Mouse (Mus musculus) layer of hippocampus, adult 2 months (tissue): ENCODE data around the gene Akp3. TPM values are rescaled to one million over a fixed set of nuclear protein-coding genes. Genes with fewer than 3 reads are reported as not detected.
A peak's percentile ranks its signal among the peaks of the same experiment; 100 is the strongest.

Experiments
- DNase-seq, 2 experiments: peaks; one replicate each; pipeline ENCODE4 v3.0.0; 2022; ENCODE audit warnings: low spot score in 2 of 2
- H3K27ac ChIP-seq: fragments of 200-600 bp; 2 replicates; pipeline ENCODE4 v1.8.1; 2022
- H3K4me3 ChIP-seq: fragments of 200-600 bp; 2 replicates; pipeline ENCODE4 v1.8.1; 2022; ENCODE audit warnings: mild to moderate bottlenecking
- CTCF ChIP-seq: fragments of 200-600 bp; conservative IDR thresholded peaks from 2 replicates; pipeline ENCODE4 v1.8.1; 2022; ENCODE audit warnings: antibody characterized with exemption, mild to moderate bottlenecking, moderate library complexity
- total RNA-seq, 2 experiments: library from RNA; stranded (reverse); gene quantifications; 2 replicates each; pipeline ENCODE4 v1.2.3; 2021

Gene Akp3
- total RNA-seq, 2 experiments from 2014 or later: not detected

DNA sequence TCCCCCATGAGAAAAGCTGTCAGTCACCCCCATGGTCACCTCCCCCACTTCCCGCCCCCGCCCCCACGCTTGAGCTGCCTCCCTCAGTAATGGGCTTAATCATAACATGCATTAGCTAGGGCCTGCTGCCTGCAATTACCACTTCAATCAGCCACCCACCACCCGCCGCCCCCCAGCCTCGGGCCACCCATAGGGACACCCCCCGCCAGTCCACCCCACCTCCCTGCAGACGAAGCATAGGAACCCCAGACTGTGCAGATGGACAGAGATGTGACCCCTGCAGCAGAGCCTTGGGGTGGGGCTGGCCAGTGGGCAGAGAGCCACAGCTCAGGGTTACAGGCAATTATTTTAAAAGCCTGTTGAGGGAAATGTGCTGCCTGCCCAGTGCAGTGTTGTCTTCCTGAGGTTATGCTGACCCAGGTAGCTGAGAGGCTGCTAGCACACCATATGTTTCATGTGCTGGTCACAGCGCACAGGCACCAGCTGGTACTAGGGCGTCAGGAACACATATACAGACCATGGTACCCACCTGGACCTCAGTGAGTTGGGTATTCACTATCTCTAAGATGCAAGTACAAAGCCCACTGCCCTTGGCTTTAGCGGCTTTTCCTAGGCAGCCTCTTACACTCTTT, 39.5 kb downstream of the Akp3 start:
- no peak for TF ChIP-seq CTCF
- no peak overlapping the region for H3K4me3 ChIP-seq
- no peak for DNase-seq
- no peak overlapping the region for H3K27ac ChIP-seq

DNA sequence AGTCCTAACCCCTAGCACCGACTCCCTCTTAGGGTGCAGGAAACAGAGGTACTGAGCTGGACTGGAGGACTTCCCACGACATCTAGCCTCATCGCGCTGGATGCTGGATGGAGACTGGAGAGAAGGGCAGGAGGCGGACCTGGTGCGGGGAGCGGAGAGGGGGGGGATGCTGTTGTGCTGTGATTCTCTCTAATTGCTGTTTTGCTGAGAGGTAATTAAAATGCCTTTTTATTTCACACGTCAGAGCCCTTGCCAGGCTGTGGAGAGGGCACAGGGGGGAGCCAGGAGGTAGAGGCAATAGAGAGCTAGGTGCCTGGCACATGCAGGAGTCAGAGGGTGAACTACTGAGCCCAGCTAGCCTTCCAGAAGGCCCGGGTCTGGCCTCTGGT, 40.0 kb downstream of the Akp3 start:
- TF ChIP-seq CTCF: no peak
- Histone ChIP-seq H3K27ac (no peak overlapping the region), H3K4me3 (no peak overlapping the region)
- DNase-seq: no peak

DNA sequence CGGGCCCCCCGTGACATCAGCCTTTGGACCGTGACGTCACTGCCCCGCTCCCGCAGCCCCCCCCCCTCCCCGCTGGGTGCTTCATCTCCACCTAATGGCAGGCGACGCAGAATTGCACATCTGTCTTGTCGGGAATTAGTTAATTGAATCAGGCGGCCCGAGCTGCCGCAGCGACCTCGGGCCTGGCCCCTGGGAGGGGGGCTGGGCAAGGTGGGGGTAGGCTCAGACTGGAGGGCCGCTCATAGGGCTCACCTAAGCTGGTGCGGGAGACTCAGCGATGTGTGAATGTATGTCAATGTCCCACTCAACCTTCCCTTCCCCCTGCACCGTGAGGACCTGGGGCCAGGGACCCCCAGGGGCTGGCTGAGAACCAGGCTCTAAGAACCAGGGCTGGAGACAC, 45.7 kb downstream of the Akp3 start:
- TF ChIP-seq CTCF: no peak
- Histone ChIP-seq H3K27ac (no peak overlapping the region), H3K4me3 (no peak overlapping the region)
- DNase-seq: no peak

DNA sequence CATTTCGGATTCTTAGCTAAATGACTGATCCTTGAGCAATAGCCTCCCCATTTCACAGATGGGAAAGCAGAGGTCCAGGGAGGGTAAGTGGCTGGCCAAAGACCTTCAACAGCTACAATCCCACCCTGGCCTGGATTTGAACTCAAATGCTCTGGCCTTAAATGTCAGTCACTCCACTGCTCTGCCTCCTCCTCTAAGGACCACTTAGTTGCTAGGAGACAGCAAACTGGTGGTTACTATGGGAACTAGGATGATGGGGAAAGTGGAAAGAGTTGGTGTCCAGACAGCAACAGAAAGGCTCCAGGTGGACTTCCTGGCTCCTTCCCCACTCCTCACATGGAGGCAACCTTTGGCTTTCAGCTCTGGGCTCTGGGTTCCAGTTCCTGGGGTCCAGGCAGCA, 46.5 kb downstream of the Akp3 start:
- DNase-seq: no peak
- no peak for TF ChIP-seq CTCF
- no peak overlapping the region for H3K4me3 ChIP-seq
- H3K27ac ChIP-seq: no peak overlapping the region

DNA sequence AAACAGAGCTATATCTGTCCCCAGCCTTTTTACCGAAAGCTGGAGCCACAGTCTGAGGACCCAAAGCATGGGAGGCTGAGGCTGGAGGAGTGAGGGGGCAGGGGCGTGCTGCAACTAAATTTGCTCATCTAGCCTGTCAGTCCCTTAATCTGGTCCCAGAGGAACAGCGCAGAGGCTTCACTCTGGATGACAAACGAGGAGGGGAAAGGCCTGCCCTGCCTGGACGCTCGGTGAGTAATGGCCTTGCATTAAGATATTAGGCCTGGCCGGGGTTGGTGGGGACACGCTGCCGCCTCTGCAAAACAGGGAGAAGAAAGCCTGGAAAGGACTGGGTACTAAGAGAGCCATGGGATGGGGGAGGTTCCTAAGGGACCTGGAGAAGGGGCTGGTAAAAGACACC, 47.5 kb downstream of the Akp3 start:
- no peak overlapping the region for H3K27ac ChIP-seq
- DNase-seq: no peak
- no peak for TF ChIP-seq CTCF
- no peak overlapping the region for H3K4me3 ChIP-seq

DNA sequence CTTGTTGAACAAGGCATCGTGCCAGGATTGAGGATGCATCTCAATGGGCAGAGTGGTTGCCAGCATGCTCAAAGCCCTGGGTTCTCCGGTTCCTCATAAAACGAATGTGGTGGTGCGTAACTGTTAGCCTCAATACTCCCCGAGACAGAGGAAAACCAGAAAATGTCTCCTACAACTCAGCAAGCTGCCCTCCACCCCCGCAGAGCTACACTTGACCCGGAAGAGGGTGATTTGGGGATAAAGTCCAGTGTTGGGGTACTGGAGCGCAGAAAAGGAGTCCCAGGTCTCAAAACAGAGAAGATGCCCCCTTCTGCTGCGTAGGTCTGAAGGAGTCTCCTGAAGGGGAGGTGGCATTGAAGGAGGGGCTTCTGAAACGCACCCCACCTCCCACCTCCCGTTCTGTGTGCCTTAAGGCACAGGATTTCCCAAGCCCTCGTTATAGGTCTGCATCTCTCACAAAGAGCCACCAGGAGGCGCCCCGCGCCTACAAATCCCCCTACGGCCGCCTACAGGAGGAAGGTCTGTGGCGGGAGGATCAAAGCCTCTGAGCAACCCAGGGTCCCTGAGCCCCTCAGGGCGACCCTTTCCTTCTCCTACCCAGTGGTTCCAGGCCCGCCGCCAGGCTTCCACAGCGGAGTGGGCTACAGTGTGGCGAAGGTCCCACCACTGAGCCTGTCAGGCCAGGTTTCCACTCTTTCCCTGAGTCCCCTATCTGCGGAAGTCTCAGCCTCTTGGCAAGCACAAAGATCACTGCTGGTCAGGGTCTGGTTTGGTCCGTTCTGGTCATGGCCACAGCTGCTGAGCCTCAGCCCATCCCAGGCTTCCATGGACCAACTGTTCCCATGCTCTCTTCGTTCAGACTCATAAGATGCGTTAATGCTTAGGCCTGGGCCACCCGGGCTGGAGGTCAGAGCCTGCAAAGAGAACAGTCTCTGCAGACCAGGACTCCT, 49.5 kb downstream of the Akp3 start:
- peak; percentile 90 for TF ChIP-seq CTCF
- Histone ChIP-seq H3K27ac (no peak overlapping the region), H3K4me3 (no peak overlapping the region)
- peak; percentile 38 to 62 for DNase-seq

DNA sequence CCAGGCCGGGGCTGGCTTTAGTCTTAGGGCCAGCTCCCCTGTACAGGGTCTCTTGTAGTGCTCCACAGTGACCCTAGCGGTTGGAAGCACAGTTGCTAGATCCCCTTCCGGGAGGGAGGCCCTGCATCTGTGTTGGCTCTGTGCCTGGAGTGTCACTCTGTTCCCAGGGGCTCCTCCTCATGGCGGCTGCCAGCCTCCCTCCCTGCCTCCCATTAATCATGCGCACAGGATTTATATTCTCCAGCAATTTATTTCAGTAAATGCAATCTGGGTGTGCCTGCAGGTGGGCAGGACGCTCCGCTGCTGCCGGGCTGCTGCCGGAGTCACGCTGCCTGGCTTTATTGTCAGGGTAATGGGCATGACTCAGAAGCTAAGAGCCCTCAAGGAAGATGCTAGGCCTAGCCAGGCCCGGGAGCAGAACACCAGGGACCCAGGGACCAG, 51.1 kb downstream of the Akp3 start:
- peak; percentile 72 for TF ChIP-seq CTCF
- DNase-seq: peak; percentile 55 to 65
- Histone ChIP-seq H3K4me3 (no peak overlapping the region), H3K27ac (0 out of 2 replicates have a peak overlapping the region, but pooled peaks have one; percentile 2)

Other genes starting within 250 kb of the Akp3 start
- gene Alppl2, start 35.0 kb upstream of the Akp3 start, total RNA-seq: not detected
- under 1 TPM in 1 of 2 experiments, not detected in 1; 0.15 TPM for gene Alpi, start 23.4 kb upstream of the Akp3 start, total RNA-seq
- gene Ecel1, start 31.5 kb downstream of the Akp3 start, total RNA-seq: 1 to 10 TPM; 1.6 TPM
- gene Prss56, start 58.3 kb downstream of the Akp3 start, total RNA-seq: under 1 TPM; 0.15 to 0.22 TPM
- gene Chrnd, start 65.6 kb downstream of the Akp3 start, total RNA-seq: not detected
- not detected for gene Chrng, start 79.7 kb downstream of the Akp3 start, total RNA-seq
- gene Eif4e2, start 88.9 kb downstream of the Akp3 start, total RNA-seq: 10 to 100 TPM; 55.6 to 55.8 TPM
- gene Efhd1, start 139.4 kb downstream of the Akp3 start, total RNA-seq: 10 to 100 TPM; 13.6 to 15.0 TPM
- 100 to 1,000 TPM; 144 to 148 TPM for gene Gigyf2, start 202.0 kb downstream of the Akp3 start, total RNA-seq